Mouse (Mus musculus) kidney, postnatal 36 days (tissue): Measurements from ENCODE around the gene Fbxo40.

Source experiments
- DNase-seq, 2 experiments: peaks; one replicate each; pipeline ENCODE4 v3.0.0; 2021 to 2022; ENCODE audit warnings: mixed read lengths in 2 of 2

Fbxo40 gene

GRCm38 (mm10) chr16:36946459-36947159 is 43.7 kb downstream of the Fbxo40 start:
- no peak for DNase-seq

GRCm38 (mm10) chr16:36944895-36945424 is 45.3 kb downstream of the Fbxo40 start:
- peak; percentile 79 to 88 for DNase-seq

GRCm38 (mm10) chr16:36943591-36943990 is 46.7 kb downstream of the Fbxo40 start:
- DNase-seq = peak; percentile 19 to 70

GRCm38 (mm10) chr16:36941895-36942294 is 48.4 kb downstream of the Fbxo40 start:
- no peak for DNase-seq

GRCm38 (mm10) chr16:36941137-36941727 is 49.0 kb downstream of the Fbxo40 start:
- DNase-seq = peak; percentile 39 to 44

GRCm38 (mm10) chr16:36935814-36936213 is 54.5 kb downstream of the Fbxo40 start:
- DNase-seq = no peak

GRCm38 (mm10) chr16:36934841-36935620 is 55.2 kb downstream of the Fbxo40 start, which contains the start of gene Hcls1:
Gene Hcls1 (plus strand): TSS chr16:36934983.
- peak; percentile 28 to 47 for DNase-seq

- DNase-seq = peak; percentile 11 to 29
Measured at GRCm38 (mm10) chr16:36934131-36934840, 56.0 kb downstream of the Fbxo40 start.

GRCm38 (mm10) chr16:36932546-36932945 is 57.7 kb downstream of the Fbxo40 start:
- DNase-seq = no peak

GRCm38 (mm10) chr16:36931976-36932375 is 58.3 kb downstream of the Fbxo40 start:
- no peak for DNase-seq

GRCm38 (mm10) chr16:36931381-36931780 is 58.9 kb downstream of the Fbxo40 start:
- no peak for DNase-seq

GRCm38 (mm10) chr16:36930231-36931136 is 59.8 kb downstream of the Fbxo40 start:
- no peak for DNase-seq

GRCm38 (mm10) chr16:36929216-36929615 is 61.1 kb downstream of the Fbxo40 start:
- DNase-seq = no peak

GRCm38 (mm10) chr16:36928106-36928500 is 62.2 kb downstream of the Fbxo40 start:
- DNase-seq = no peak

- no peak for DNase-seq
Measured at GRCm38 (mm10) chr16:36927495-36928105, 62.7 kb downstream of the Fbxo40 start.

- DNase-seq = no peak
Measured at GRCm38 (mm10) chr16:36926514-36927447, 63.5 kb downstream of the Fbxo40 start.

GRCm38 (mm10) chr16:36925797-36926196 is 64.5 kb downstream of the Fbxo40 start:
- DNase-seq = no peak

- no peak for DNase-seq
Measured at GRCm38 (mm10) chr16:36925351-36925750, 64.9 kb downstream of the Fbxo40 start.

- no peak for DNase-seq
Measured at GRCm38 (mm10) chr16:36924312-36924711, 66.0 kb downstream of the Fbxo40 start.

GRCm38 (mm10) chr16:36921980-36922379 is 68.3 kb downstream of the Fbxo40 start:
- DNase-seq = no peak
